Mouse (Mus musculus): ENCODE measurements around the gene Cldn3.

GRCm38 (mm10) chr5:134959114-134959513, 26.9 kb upstream of the Cldn3 start:
- TF ChIP-seq CTCF (IDR thresholded peaks at IDR 0.05; ENCODE audit: borderline replicate concordance, insufficient read depth, low read depth, low read length) (no peak), POLR2A (IDR thresholded peaks at IDR 0.05; ENCODE audit: borderline replicate concordance, insufficient read depth, low read length) (no peak)
